Mouse (Mus musculus) E14TG2a.4 (cell line): Measurements from ENCODE around the gene Hdac2.

ENCODE experiments used
- H3K27me3 ChIP-seq: 2 replicates; pipeline ENCODE4 v1.6.1; 2014; ENCODE audit warnings: low read length, control low read depth; ENCODE audit not compliant: insufficient read depth
- H3K36me3 ChIP-seq: 2 replicates; pipeline ENCODE4 v1.6.1; 2014; ENCODE audit warnings: low read length, control low read depth; ENCODE audit not compliant: insufficient read depth
- H3K4me1 ChIP-seq: replicated peaks from 2 replicates; pipeline ENCODE4 v1.6.1; 2014; ENCODE audit warnings: low read depth, low read length, control low read depth
- H3K4me3 ChIP-seq: replicated peaks from 2 replicates; pipeline ENCODE4 v1.5.1; 2014; ENCODE audit warnings: mild to moderate bottlenecking, low read length
- H3K9me3 ChIP-seq: 2 replicates; pipeline ENCODE4 v1.6.1; 2014; ENCODE audit warnings: low read length, control low read depth
- CTCF ChIP-seq: conservative IDR thresholded peaks from 2 replicates; pipeline ENCODE4 v1.5.1; 2014; ENCODE audit warnings: low read length
- NANOG ChIP-seq: IDR thresholded peaks from 2 replicates; pipeline ENCODE4 v1.6.1; 2014; ENCODE audit warnings: borderline replicate concordance, low read length, mixed read lengths
- POU5F1 ChIP-seq: IDR thresholded peaks from 2 replicates; pipeline ENCODE4 v1.6.1; 2014; ENCODE audit warnings: low read length, borderline replicate concordance

The Hdac2 gene

DNA sequence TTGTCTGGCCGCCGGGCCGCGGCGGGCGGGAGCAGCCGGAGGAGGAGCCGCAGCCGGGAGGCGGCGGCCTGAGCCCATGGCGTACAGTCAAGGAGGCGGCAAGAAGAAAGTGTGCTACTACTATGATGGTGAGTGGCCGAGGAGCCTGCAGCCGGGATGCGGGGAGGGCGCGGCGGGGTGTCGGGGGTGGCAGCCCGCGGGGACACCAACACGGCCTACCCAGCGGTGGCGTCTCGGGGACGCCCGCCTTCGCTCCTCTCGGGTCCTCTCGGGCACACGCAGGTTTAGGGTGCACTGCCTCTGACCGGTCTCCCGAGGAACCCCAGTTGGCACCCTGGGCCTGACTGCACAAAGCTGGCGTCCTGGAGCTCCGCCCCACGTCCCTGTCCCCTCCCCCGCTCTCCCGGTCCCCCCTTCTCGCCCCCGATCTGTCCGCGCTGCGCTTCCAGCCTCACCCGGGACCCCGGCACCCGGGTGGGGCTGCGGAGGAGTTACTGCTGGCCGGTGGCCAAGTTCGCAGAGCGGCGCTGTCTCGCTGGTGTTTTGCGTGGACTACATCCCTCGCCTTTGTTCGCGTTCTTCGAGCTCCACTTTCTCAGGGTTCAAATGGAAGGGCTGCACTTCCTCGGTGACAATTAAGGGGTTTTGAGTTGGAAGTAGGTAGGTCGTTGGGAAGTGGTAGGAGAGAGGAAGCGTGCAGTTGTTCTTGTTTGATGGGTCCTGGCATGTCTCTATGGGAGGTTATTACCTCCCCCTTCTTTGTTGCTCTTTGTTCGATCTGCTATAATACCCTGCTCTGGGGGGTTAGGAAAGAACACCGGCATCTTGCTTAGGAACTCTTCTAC lies 554 bp downstream of the Hdac2 start:
- peaks cover 21% of the 10 kb centered on the region; the same call in 1 of the 2 replicates for H3K9me3 ChIP-seq
- peaks cover 21% of the 10 kb centered on the region for H3K27me3 ChIP-seq
- no peaks in the 10 kb centered on the region; the same call in 1 of the 2 replicates for H3K36me3 ChIP-seq
- TF ChIP-seq NANOG, result no peak
- TF ChIP-seq POU5F1, result no peak
- no peak for TF ChIP-seq CTCF
- peak overlapping the region; percentile 91 for H3K4me3 ChIP-seq
- peaks cover 35% of the 10 kb centered on the region for H3K4me1 ChIP-seq

DNA sequence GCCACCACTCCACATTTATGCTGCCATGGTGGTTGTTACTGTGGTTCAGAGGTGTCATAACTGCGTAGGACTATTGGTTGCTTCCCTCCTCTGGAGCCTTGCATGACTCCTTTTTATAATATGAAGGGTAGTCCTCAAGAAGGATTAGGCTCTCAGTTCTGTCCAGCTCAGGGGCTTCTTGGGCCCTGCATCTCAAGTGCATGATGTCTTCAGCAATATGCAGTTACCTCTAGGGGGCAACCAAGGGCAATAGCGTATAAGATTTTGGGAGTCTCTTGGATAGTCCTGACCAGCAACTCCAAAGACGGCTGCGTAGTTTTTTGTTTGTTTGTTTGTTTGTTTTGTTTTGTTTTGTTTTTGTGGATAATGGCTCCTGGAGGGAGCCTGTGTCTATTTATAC lies 7.5 kb downstream of the Hdac2 start:
- peak; percentile 40 for TF ChIP-seq CTCF
- no peak for TF ChIP-seq POU5F1
- TF ChIP-seq NANOG, result no peak
- no peak overlapping the region for H3K4me3 ChIP-seq
- H3K4me1 ChIP-seq, result peaks cover 33% of the 10 kb centered on the region
- H3K9me3 ChIP-seq, result peaks cover 32% of the 10 kb centered on the region
- peaks cover 29% of the 10 kb centered on the region for H3K36me3 ChIP-seq
- no peaks in the 10 kb centered on the region for H3K27me3 ChIP-seq

- Histone ChIP-seq H3K36me3 (peaks cover 89% of the 10 kb centered on the region), H3K9me3 (peaks cover 15% of the 10 kb centered on the region), H3K27me3 (no peaks in the 10 kb centered on the region), H3K4me1 (no peaks in the 10 kb centered on the region), H3K4me3 (no peak overlapping the region)
- TF ChIP-seq CTCF (no peak), POU5F1 (no peak), NANOG (no peak)
These were observed 17.8 kb downstream of the Hdac2 start for GRCm38 (mm10) chr10:36992149-36992548.

GRCm38 (mm10) chr10:37000839-37001238 lies 26.5 kb downstream of the Hdac2 start:
- Histone ChIP-seq H3K9me3 (no peaks in the 10 kb centered on the region), H3K27me3 (no peaks in the 10 kb centered on the region), H3K36me3 (peaks cover 70% of the 10 kb centered on the region), H3K4me3 (no peak overlapping the region), H3K4me1 (peaks cover 25% of the 10 kb centered on the region)
- TF ChIP-seq CTCF (no peak), POU5F1 (no peak), NANOG (no peak)

- H3K27me3 ChIP-seq, result no peaks in the 10 kb centered on the region
- no peak for TF ChIP-seq POU5F1
- TF ChIP-seq CTCF, result peak; percentile 69
These were observed 40.1 kb downstream of the Hdac2 start for GRCm38 (mm10) chr10:37014274-37015107.

DNA sequence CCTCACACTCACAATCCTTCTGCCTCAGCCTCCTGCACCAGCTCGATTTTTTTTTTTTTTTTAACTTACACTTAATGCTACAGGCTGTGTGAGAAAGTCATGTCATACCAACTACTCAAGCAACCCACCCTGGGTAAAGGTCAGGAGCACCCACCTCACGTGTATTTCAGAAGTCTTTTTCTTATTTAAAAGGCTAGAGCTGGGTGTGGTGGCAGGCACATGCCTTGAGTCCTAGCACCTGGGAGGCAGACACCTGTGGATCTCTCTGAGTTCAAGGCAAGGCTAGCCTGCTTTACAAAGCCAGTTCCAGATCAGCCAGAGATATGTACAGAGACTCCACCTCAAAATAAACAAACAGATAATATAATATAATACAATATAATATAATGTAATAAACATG lies 41.4 kb downstream of the Hdac2 start:
- H3K9me3 ChIP-seq, result no peaks in the 10 kb centered on the region
- TF ChIP-seq POU5F1 (no peak), CTCF (no peak), NANOG (no peak)
- H3K36me3 ChIP-seq, result no peaks in the 10 kb centered on the region
- peaks cover 26% of the 10 kb centered on the region for H3K4me1 ChIP-seq
- no peaks in the 10 kb centered on the region for H3K27me3 ChIP-seq
- H3K4me3 ChIP-seq, result no peak overlapping the region

More at GRCm38 (mm10) chr10:37014274-37015107, 40.1 kb downstream of the Hdac2 start:
- Histone ChIP-seq H3K9me3 (no peaks in the 10 kb centered on the region), H3K4me1 (peaks cover 26% of the 10 kb centered on the region), H3K36me3 (no peaks in the 10 kb centered on the region), H3K4me3 (no peak overlapping the region)

DNA sequence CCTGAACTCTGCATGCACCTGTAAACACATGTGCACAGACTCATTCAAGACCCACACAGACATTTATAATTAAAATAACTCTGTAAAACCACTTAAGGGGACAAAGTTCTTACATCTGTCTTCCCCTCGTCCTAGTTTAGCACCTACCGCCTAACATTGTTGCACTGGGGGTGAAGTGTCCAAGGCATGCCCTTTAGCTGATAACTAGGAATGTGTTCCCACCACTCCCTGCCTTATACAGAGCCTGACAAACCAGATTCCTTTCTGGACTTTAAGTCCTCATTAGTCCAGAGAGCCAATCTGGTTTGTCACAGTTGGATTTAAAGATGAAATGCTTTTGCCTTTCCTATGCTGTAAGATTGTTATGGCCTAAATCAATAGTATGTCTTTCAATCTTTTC lies 41.9 kb downstream of the Hdac2 start:
- no peaks in the 10 kb centered on the region for H3K27me3 ChIP-seq
- no peaks in the 10 kb centered on the region for H3K36me3 ChIP-seq
- H3K4me3 ChIP-seq, result no peak overlapping the region
- TF ChIP-seq POU5F1 (no peak), NANOG (no peak), CTCF (no peak)
- peaks cover 26% of the 10 kb centered on the region for H3K4me1 ChIP-seq
- no peaks in the 10 kb centered on the region for H3K9me3 ChIP-seq

DNA sequence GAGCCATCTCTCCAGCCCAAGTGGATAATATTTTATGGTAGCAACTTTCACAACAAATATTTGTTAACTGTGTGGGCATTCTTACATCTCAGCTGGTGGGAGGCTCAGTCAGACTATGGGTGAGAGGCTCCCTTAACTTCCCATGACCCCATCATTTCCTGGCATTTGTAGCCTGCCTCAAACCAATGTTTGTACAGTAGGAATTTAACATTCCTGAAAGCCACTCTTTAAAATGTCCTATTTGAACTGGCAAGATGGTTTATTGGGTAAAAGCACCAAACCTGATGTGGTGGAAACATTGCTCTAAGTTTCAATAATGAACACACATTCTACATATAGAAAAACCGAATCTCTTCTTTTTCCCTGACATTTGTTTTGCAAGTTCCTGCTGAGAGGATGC lies 50.0 kb downstream of the Hdac2 start:
- no peaks in the 10 kb centered on the region for H3K36me3 ChIP-seq
- no peaks in the 10 kb centered on the region for H3K9me3 ChIP-seq
- H3K27me3 ChIP-seq, result no peaks in the 10 kb centered on the region
- no peak for TF ChIP-seq CTCF
- TF ChIP-seq NANOG, result no peak
- TF ChIP-seq POU5F1, result no peak
- no peaks in the 10 kb centered on the region for H3K4me1 ChIP-seq
- no peak overlapping the region for H3K4me3 ChIP-seq
